Mouse (Mus musculus) forebrain, embryonic 11.5 days (tissue): ENCODE results near the gene Spock1. TPM values are rescaled to one million over a fixed set of nuclear protein-coding genes. Genes with fewer than 3 reads are reported as not detected.

ENCODE experiments used
- ATAC-seq: fragments of 200-750 bp; cut with Nextera tagmentation; replicated peaks from 2 replicates; pipeline ENCODE4 v1.8.0; 2017; ENCODE audit warnings: moderate TSS enrichment; ENCODE audit not compliant: low FRiP score
- DNase-seq: peaks from one replicate; pipeline ENCODE4 v3.0.0-alpha.2; 2017; ENCODE audit warnings: low spot score
- H3K27ac ChIP-seq: fragments of 300-500 bp; sonication (generic); 2 replicates; pipeline ENCODE4 v1.5.1; 2014; ENCODE audit warnings: low read depth, low read length
- H3K27me3 ChIP-seq: fragments of 300-500 bp; sonication (generic); 2 replicates; pipeline ENCODE4 v1.6.1; 2014; ENCODE audit warnings: mild to moderate bottlenecking, low read length, mixed read lengths; ENCODE audit not compliant: control insufficient read depth, insufficient read depth
- H3K36me3 ChIP-seq: fragments of 300-500 bp; sonication (generic); 2 replicates; pipeline ENCODE4 v1.6.1; 2014; ENCODE audit warnings: mild to moderate bottlenecking, low read length, moderate library complexity, mixed read lengths; ENCODE audit not compliant: control insufficient read depth, insufficient read depth
- H3K4me1 ChIP-seq: fragments of 300-500 bp; sonication (generic); replicated peaks from 2 replicates; pipeline ENCODE4 v1.6.1; 2014; ENCODE audit warnings: low read length, mixed read lengths; ENCODE audit not compliant: control insufficient read depth, insufficient read depth
- H3K4me2 ChIP-seq: fragments of 300-500 bp; sonication (generic); 2 replicates; pipeline ENCODE4 v1.6.1; 2014; ENCODE audit warnings: low read depth, mild to moderate bottlenecking, low read length, moderate library complexity, mixed read lengths; ENCODE audit not compliant: severe bottlenecking
- H3K4me3 ChIP-seq: fragments of 300-500 bp; sonication (generic); 2 replicates; pipeline ENCODE4 v1.5.1; 2014; ENCODE audit warnings: low read depth, low read length
- H3K9ac ChIP-seq: fragments of 300-500 bp; sonication (generic); 2 replicates; pipeline ENCODE4 v1.6.1; 2014; ENCODE audit warnings: low read length
- H3K9me3 ChIP-seq: fragments of 300-500 bp; sonication (generic); 2 replicates; pipeline ENCODE4 v1.6.1; 2016; ENCODE audit warnings: low read length, mixed read lengths; ENCODE audit not compliant: control insufficient read depth
- WGBS: fragments of 180-500 bp; shearing (Covaris S2); extraction: QIAGEN DNeasy Blood & Tissue Kit; methylation state at CpG from one replicate; pipeline ENCODE4 v1.1.7; 2014; 5-methylcytosine and 5-hydroxymethylcytosine counted together
- polyA plus RNA-seq: library from polyadenylated mRNA; unstranded; fragments of >200 nt; fragmentation: Nextera tagmentation; extraction: Ambion mirVana; gene quantifications from 2 replicates; pipeline ENCODE4 v1.2.1, GENCODE M21; 2014

Spock1 gene
- polyA plus RNA-seq, 1 experiment from 2014 or later = 4.0 TPM

GRCm38 (mm10) chr13:57756316-57756715, 151.8 kb downstream of the Spock1 start:
- Histone ChIP-seq H3K27me3 (no peaks in the 10 kb centered on the region), H3K9me3 (no peaks in the 10 kb centered on the region), H3K27ac (no peak overlapping the region), H3K4me3 (no peak overlapping the region), H3K4me2 (no peak overlapping the region), H3K36me3 (no peaks in the 10 kb centered on the region), H3K4me1 (no peaks in the 10 kb centered on the region), H3K9ac (no peak overlapping the region)
- ATAC-seq = no peak
- DNase-seq = no peak
- WGBS = 75% methylated on average over 3 of the region's 3 CpGs

- ATAC-seq = no peak
- Histone ChIP-seq H3K4me3 (no peak overlapping the region), H3K4me2 (no peak overlapping the region), H3K9me3 (no peaks in the 10 kb centered on the region), H3K27me3 (no peaks in the 10 kb centered on the region), H3K9ac (no peak overlapping the region), H3K27ac (no peak overlapping the region), H3K36me3 (no peaks in the 10 kb centered on the region), H3K4me1 (no peaks in the 10 kb centered on the region)
- 89% methylated on average over 7 of the region's 7 CpGs for WGBS
- no peak for DNase-seq
These were observed 157.3 kb downstream of the Spock1 start for GRCm38 (mm10) chr13:57750831-57751230.

- 0 out of 2 replicates have a peak, but pooled peaks cover 1% of the 10 kb centered on the region for H3K4me1 ChIP-seq
- ATAC-seq (no peak), DNase-seq (no peak)
- H3K9me3 ChIP-seq = no peaks in the 10 kb centered on the region
- H3K4me3 ChIP-seq = no peak overlapping the region
- H3K36me3 ChIP-seq = no peaks in the 10 kb centered on the region
- no peak overlapping the region for H3K27ac ChIP-seq
- no peaks in the 10 kb centered on the region for H3K27me3 ChIP-seq
- H3K4me2 ChIP-seq = no peak overlapping the region
- no peak overlapping the region for H3K9ac ChIP-seq
- WGBS = 73% methylated on average over 3 of the region's 3 CpGs
These were observed 163.5 kb downstream of the Spock1 start for GRCm38 (mm10) chr13:57744667-57745066.

- no peak overlapping the region for H3K9ac ChIP-seq
- ATAC-seq = no peak
- 0 out of 2 replicates have a peak, but pooled peaks cover 1% of the 10 kb centered on the region for H3K4me1 ChIP-seq
- 89% methylated on average over 6 of the region's 6 CpGs for WGBS
- no peaks in the 10 kb centered on the region for H3K27me3 ChIP-seq
- no peak overlapping the region for H3K4me2 ChIP-seq
- no peak overlapping the region for H3K4me3 ChIP-seq
- no peaks in the 10 kb centered on the region for H3K36me3 ChIP-seq
- H3K9me3 ChIP-seq = no peaks in the 10 kb centered on the region
- DNase-seq = no peak
- no peak overlapping the region for H3K27ac ChIP-seq
These were observed 166.9 kb downstream of the Spock1 start for GRCm38 (mm10) chr13:57741186-57741585.

- Histone ChIP-seq H3K4me2 (no peak overlapping the region), H3K9ac (no peak overlapping the region), H3K27me3 (no peaks in the 10 kb centered on the region), H3K9me3 (no peaks in the 10 kb centered on the region), H3K4me1 (0 out of 2 replicates have a peak, but pooled peaks cover 1% of the 10 kb centered on the region), H3K36me3 (no peaks in the 10 kb centered on the region), H3K4me3 (no peak overlapping the region), H3K27ac (no peak overlapping the region)
- ATAC-seq (no peak), DNase-seq (no peak)
- WGBS = 67% methylated on average over 5 of the region's 5 CpGs
These were observed 167.7 kb downstream of the Spock1 start for GRCm38 (mm10) chr13:57740473-57740872.

GRCm38 (mm10) chr13:57736060-57736459, 172.1 kb downstream of the Spock1 start:
- Histone ChIP-seq H3K27ac (no peak overlapping the region), H3K9me3 (no peaks in the 10 kb centered on the region), H3K4me1 (0 out of 2 replicates have a peak, but pooled peaks cover 1% of the 10 kb centered on the region), H3K36me3 (no peaks in the 10 kb centered on the region), H3K27me3 (no peaks in the 10 kb centered on the region), H3K9ac (no peak overlapping the region), H3K4me3 (no peak overlapping the region), H3K4me2 (no peak overlapping the region)
- ATAC-seq (no peak), DNase-seq (no peak)
- 81% methylated on average over 7 of the region's 7 CpGs for WGBS

GRCm38 (mm10) chr13:57734549-57734948, 173.6 kb downstream of the Spock1 start:
- Histone ChIP-seq H3K27ac (no peak overlapping the region), H3K27me3 (no peaks in the 10 kb centered on the region), H3K4me1 (no peaks in the 10 kb centered on the region), H3K4me2 (no peak overlapping the region), H3K4me3 (no peak overlapping the region), H3K36me3 (no peaks in the 10 kb centered on the region), H3K9me3 (no peaks in the 10 kb centered on the region), H3K9ac (no peak overlapping the region)
- no peak for ATAC-seq
- no peak for DNase-seq
- 91% methylated on average over 4 of the region's 4 CpGs for WGBS

GRCm38 (mm10) chr13:57733521-57733920, 174.6 kb downstream of the Spock1 start:
- no peak for ATAC-seq
- Histone ChIP-seq H3K9me3 (no peaks in the 10 kb centered on the region), H3K4me2 (no peak overlapping the region), H3K27ac (no peak overlapping the region), H3K4me3 (no peak overlapping the region), H3K4me1 (no peaks in the 10 kb centered on the region), H3K9ac (no peak overlapping the region), H3K36me3 (no peaks in the 10 kb centered on the region), H3K27me3 (no peaks in the 10 kb centered on the region)
- DNase-seq = no peak
- 83% methylated on average over 1 of the region's 1 CpGs for WGBS

GRCm38 (mm10) chr13:57732251-57732650, 175.9 kb downstream of the Spock1 start:
- WGBS = 54% methylated on average over 2 of the region's 2 CpGs
- Histone ChIP-seq H3K4me2 (no peak overlapping the region), H3K27me3 (no peaks in the 10 kb centered on the region), H3K4me1 (no peaks in the 10 kb centered on the region), H3K36me3 (no peaks in the 10 kb centered on the region), H3K27ac (no peak overlapping the region), H3K4me3 (no peak overlapping the region), H3K9ac (no peak overlapping the region), H3K9me3 (no peaks in the 10 kb centered on the region)
- DNase-seq (no peak), ATAC-seq (no peak)
